Comparison of ENCODE assay signal across 23 mouse cellular contexts in the genomic region with DNA sequence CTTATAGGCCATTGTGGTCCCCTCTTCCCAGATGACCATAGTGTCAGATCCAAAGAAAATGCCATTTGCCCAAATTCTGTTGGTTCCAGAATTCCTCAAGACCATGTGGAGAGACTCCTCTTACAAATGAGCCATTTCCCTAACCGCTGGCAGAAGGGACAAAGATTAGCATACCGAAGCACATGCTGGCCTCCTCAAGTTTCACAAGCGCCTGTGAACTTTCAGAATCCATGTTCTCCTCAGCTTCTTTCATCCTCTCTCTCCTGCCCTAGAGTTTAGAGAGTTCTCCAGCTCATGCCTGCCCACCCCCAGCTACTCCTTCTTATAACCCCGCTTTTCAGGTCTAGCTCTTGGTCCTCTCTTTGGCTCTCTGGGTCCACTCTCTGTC. TPM values are rescaled to one million over a fixed set of nuclear protein-coding genes. Genes with fewer than 3 reads are reported as not detected.
A peak's percentile ranks its signal among the peaks of the same experiment; 100 is the strongest.
DNase-seq lines count a peak whose midpoint lies in the region; ATAC-seq and TF ChIP-seq lines count a peak whose summit lies in the region.
"Had no signal": no experiment of that assay in that cellular context is flagged by ENCODE, and none has a peak within 500 bp of the region (broad histone marks: within the 10 kb centered on the region; RNA-seq: fewer than 3 reads in every experiment).

No protein-coding gene starts in this region.

- H3K27ac ChIP-seq in kidney, adult 2 months (ENCODE audit: insufficient read depth, low read depth, low read length) = 0 out of 2 replicates have a peak overlapping the region, but pooled peaks have one; percentile 41
- peak overlapping the region; percentile 75 for H3K27ac ChIP-seq in embryonic facial prominence, embryonic 10.5 days (replicated peaks)
- peak overlapping the region; percentile 68; the same call in 1 of the 2 replicates for H3K27ac ChIP-seq in embryonic facial prominence, embryonic 15.5 days (replicated peaks)
- H3K27ac ChIP-seq in limb, embryonic 13.5 days = peak overlapping the region; percentile 61; the same call in 1 of the 2 replicates
- H3K27ac ChIP-seq: forebrain, embryonic 15.5 days; liver, embryonic 15.5 days; lung, embryonic 15.5 days; neural tube, embryonic 15.5 days had no signal

- no peak overlapping the region; the same call in 1 of the 2 replicates for H3K9ac ChIP-seq in embryonic facial prominence, embryonic 15.5 days
- no peak overlapping the region for H3K9ac ChIP-seq in limb, embryonic 13.5 days
- H3K9ac ChIP-seq: forebrain, embryonic 15.5 days; liver, embryonic 15.5 days; lung, embryonic 15.5 days; neural tube, embryonic 15.5 days had no signal

- peak; percentile 48; the same call in 1 of the 2 replicates for ATAC-seq in embryonic facial prominence, embryonic 15.5 days (ENCODE audit: insufficient number of reproducible peaks, low FRiP score, low TSS enrichment, low read depth)
- peak; percentile 53; the same call in 1 of the 2 replicates for ATAC-seq in limb, embryonic 13.5 days (ENCODE audit: low FRiP score, low read depth)
- ATAC-seq: forebrain, embryonic 15.5 days had no signal

- H3K27me3 ChIP-seq in kidney, adult 2 months (replicated peaks; ENCODE audit: control insufficient read depth, insufficient read depth, low read length) = no peaks in the 10 kb centered on the region
- no peaks in the 10 kb centered on the region for H3K27me3 ChIP-seq in embryonic facial prominence, embryonic 10.5 days (replicated peaks; ENCODE audit: low read depth, poor library complexity, severe bottlenecking)
- H3K27me3 ChIP-seq in embryonic facial prominence, embryonic 15.5 days = no peaks in the 10 kb centered on the region
- H3K27me3 ChIP-seq in limb, embryonic 13.5 days = no peaks in the 10 kb centered on the region
- H3K27me3 ChIP-seq: forebrain, embryonic 15.5 days; liver, embryonic 15.5 days; lung, embryonic 15.5 days; neural tube, embryonic 15.5 days had no signal

- H3K9me3 ChIP-seq in embryonic facial prominence, embryonic 10.5 days = peaks cover 6% of the 10 kb centered on the region; the same call in 1 of the 2 replicates
- H3K9me3 ChIP-seq in embryonic facial prominence, embryonic 15.5 days (replicated peaks) = no peaks in the 10 kb centered on the region
- H3K9me3 ChIP-seq in limb, embryonic 13.5 days = peaks cover 6% of the 10 kb centered on the region; the same call in 1 of the 2 replicates
- H3K9me3 ChIP-seq: forebrain, embryonic 15.5 days; liver, embryonic 15.5 days; lung, embryonic 15.5 days; neural tube, embryonic 15.5 days had no signal

- H3K36me3 ChIP-seq in kidney, adult 2 months (ENCODE audit: control insufficient read depth, insufficient read depth, low read length) = no peaks in the 10 kb centered on the region
- H3K36me3 ChIP-seq in embryonic facial prominence, embryonic 10.5 days (replicated peaks) = no peaks in the 10 kb centered on the region
- no peaks in the 10 kb centered on the region for H3K36me3 ChIP-seq in embryonic facial prominence, embryonic 15.5 days
- peaks cover 4% of the 10 kb centered on the region for H3K36me3 ChIP-seq in limb, embryonic 13.5 days
- H3K36me3 ChIP-seq: forebrain, embryonic 15.5 days; liver, embryonic 15.5 days; lung, embryonic 15.5 days; neural tube, embryonic 15.5 days had no signal

- H3K4me2 ChIP-seq in embryonic facial prominence, embryonic 15.5 days (replicated peaks) = no peak overlapping the region
- H3K4me2 ChIP-seq in limb, embryonic 13.5 days (replicated peaks) = peak overlapping the region; percentile 7; the same call in 1 of the 2 replicates
- H3K4me2 ChIP-seq: forebrain, embryonic 15.5 days; heart, embryonic 11.5 days; liver, embryonic 15.5 days; lung, embryonic 15.5 days; midbrain, embryonic 11.5 days; neural tube, embryonic 15.5 days had no signal

- no peak for TF ChIP-seq POLR2A in kidney, adult 2 months (IDR thresholded peaks at IDR 0.05; ENCODE audit: low read depth, low read length)

- WGBS in kidney, adult 2 months = 35% methylated on average over 4 of the region's 4 CpGs
- 54% methylated on average over 4 of the region's 4 CpGs for WGBS in embryonic facial prominence, embryonic 10.5 days
- WGBS in embryonic facial prominence, embryonic 15.5 days = 40% methylated on average over 4 of the region's 4 CpGs
- WGBS in limb, embryonic 13.5 days = 22% methylated on average over 4 of the region's 4 CpGs

- DNase-seq in kidney, adult 2 months = no peak
- no peak for DNase-seq in kidney, postnatal 10 days
- DNase-seq in embryonic facial prominence, embryonic 10.5 days (ENCODE audit: low spot score) = no peak
- DNase-seq in layer of hippocampus, postnatal 36 days = no peak
- no peak for DNase-seq in embryo, embryonic 10.5 days (ENCODE audit: low spot score)
- DNase-seq: adrenal gland, postnatal 10 days; cerebellum, adult 2 months; cerebellum, postnatal 25 days; embryo, embryonic 11 days; gastrocnemius, postnatal 10 days; heart, postnatal 10 days; liver; right cerebral cortex, adult 18-20 months; right cerebral cortex, postnatal 4 days; thymus, postnatal 25 days had no signal

- peaks cover 32% of the 10 kb centered on the region for H3K4me1 ChIP-seq in kidney, adult 2 months (ENCODE audit: control insufficient read depth, insufficient read depth, low read length)
- peaks cover 26% of the 10 kb centered on the region for H3K4me1 ChIP-seq in embryonic facial prominence, embryonic 10.5 days
- H3K4me1 ChIP-seq in embryonic facial prominence, embryonic 15.5 days = peaks cover 27% of the 10 kb centered on the region
- H3K4me1 ChIP-seq in limb, embryonic 13.5 days = peaks cover 43% of the 10 kb centered on the region
- H3K4me1 ChIP-seq: forebrain, embryonic 15.5 days; liver, embryonic 15.5 days had no signal

- no peak for TF ChIP-seq CTCF in kidney, adult 2 months (conservative IDR thresholded peaks at IDR 0.05; ENCODE audit: insufficient read depth, insufficient read length, low read depth, low read length)

- no peak overlapping the region for H3K4me3 ChIP-seq in kidney, adult 2 months (ENCODE audit: insufficient read depth, low read depth, low read length)
- no peak overlapping the region for H3K4me3 ChIP-seq in embryonic facial prominence, embryonic 10.5 days
- no peak overlapping the region for H3K4me3 ChIP-seq in embryonic facial prominence, embryonic 15.5 days (replicated peaks)
- no peak overlapping the region for H3K4me3 ChIP-seq in limb, embryonic 13.5 days
- H3K4me3 ChIP-seq: forebrain, embryonic 15.5 days; liver, embryonic 15.5 days; lung, embryonic 15.5 days; neural tube, embryonic 15.5 days had no signal

RNA-seq across cellular contexts. Expression of a gene that starts 35.6 kb away (rescaled TPM):
- polyA plus RNA-seq in kidney, adult 2 months (2012; rRNA removed) = 21.4 and 27.7 TPM in 2 replicates
- 30.7 and 36.8 TPM in 2 replicates for polyA plus RNA-seq in embryonic facial prominence, embryonic 10.5 days (2016; fragmentation: Nextera tagmentation; extraction: Ambion mirVana)
- 43.6 and 54.7 TPM in 2 replicates for polyA plus RNA-seq in embryonic facial prominence, embryonic 15.5 days (2015; fragmentation: Nextera tagmentation; extraction: Ambion mirVana)
- 60.2 and 63.9 TPM in 2 replicates for polyA plus RNA-seq in limb, embryonic 13.5 days (2015; fragmentation: Nextera tagmentation; extraction: Ambion mirVana)
- total RNA-seq in layer of hippocampus, postnatal 36 days (2021) = 10 to 100 TPM; 48.7 to 59.2 TPM
